Mouse (Mus musculus): Measurements from ENCODE around the gene Akap14. TPM values are rescaled to one million over a fixed set of nuclear protein-coding genes. Genes with fewer than 3 reads are reported as not detected.
"Not testable (repeated sequence)": the region's sequence is repeated elsewhere in the genome, so short reads cannot be mapped to it uniquely, and the experiment has no call there.

Gene Akap14
- polyA plus RNA-seq, 1 experiment from 2014 or later = 0.21 TPM

GRCm38 (mm10) chrX:37144498-37144897, 24.1 kb downstream of the Akap14 start:
- not testable (repeated sequence) for H3K9me3 ChIP-seq; ATAC-seq (ENCODE audit: low read depth); H3K4me2 ChIP-seq; H3K4me3 ChIP-seq; H3K27me3 ChIP-seq; H3K9ac ChIP-seq; H3K27ac ChIP-seq (replicated peaks); H3K4me1 ChIP-seq (replicated peaks)
- H3K36me3 ChIP-seq = peaks cover 14% of the 10 kb centered on the region
- WGBS = 65% methylated on average over 2 of the region's 4 CpGs

- Histone ChIP-seq H3K27me3 (no peaks in the 10 kb centered on the region), H3K4me1 (replicated peaks) (no peaks in the 10 kb centered on the region), H3K4me3 (no peak overlapping the region), H3K4me2 (no peak overlapping the region), H3K27ac (replicated peaks) (no peak overlapping the region), H3K9ac (no peak overlapping the region), H3K36me3 (peaks cover 25% of the 10 kb centered on the region), H3K9me3 (no peaks in the 10 kb centered on the region)
- ATAC-seq (ENCODE audit: low read depth) = no peak
- 84% methylated on average over 3 of the region's 3 CpGs for WGBS
Observed at GRCm38 (mm10) chrX:37141732-37142131, 26.9 kb downstream of the Akap14 start.

GRCm38 (mm10) chrX:37126671-37127358, 41.8 kb downstream of the Akap14 start, which contains the start of gene Nkap:
Gene Nkap (plus strand): TSS chrX:37126795.
- Histone ChIP-seq H3K27me3 (no peaks in the 10 kb centered on the region), H3K36me3 (no peaks in the 10 kb centered on the region), H3K4me2 (peak within 1 kb of the TSS; percentile 65), H3K4me3 (peak within 1 kb of the TSS; percentile 66), H3K4me1 (replicated peaks) (peaks cover 13% of the 10 kb centered on the region), H3K27ac (replicated peaks) (peak within 1 kb of the TSS; percentile 71), H3K9me3 (no peaks in the 10 kb centered on the region), H3K9ac (peak within 1 kb of the TSS; percentile 86)
- WGBS = 21% methylated on average over 50 of the region's 58 CpGs
- peak; percentile 88 for ATAC-seq (ENCODE audit: low read depth)

GRCm38 (mm10) chrX:37125511-37125910, 43.1 kb downstream of the Akap14 start:
- Histone ChIP-seq H3K9me3 (no peaks in the 10 kb centered on the region), H3K9ac (no peak overlapping the region), H3K36me3 (no peaks in the 10 kb centered on the region), H3K27me3 (no peaks in the 10 kb centered on the region), H3K4me3 (no peak overlapping the region), H3K4me1 (replicated peaks) (peaks cover 13% of the 10 kb centered on the region), H3K27ac (replicated peaks) (no peak overlapping the region), H3K4me2 (no peak overlapping the region)
- no peak for ATAC-seq (ENCODE audit: low read depth)
- WGBS = 98% methylated on average over 7 of the region's 7 CpGs

- 70% methylated on average over 5 of the region's 5 CpGs for WGBS
- no peaks in the 10 kb centered on the region for H3K4me1 ChIP-seq (replicated peaks)
- H3K4me3 ChIP-seq = no peak overlapping the region
- no peak for ATAC-seq (ENCODE audit: low read depth)
- H3K9ac ChIP-seq = no peak overlapping the region
- H3K27ac ChIP-seq (replicated peaks) = no peak overlapping the region
- no peaks in the 10 kb centered on the region for H3K27me3 ChIP-seq
- H3K9me3 ChIP-seq = no peaks in the 10 kb centered on the region
- H3K36me3 ChIP-seq = no peaks in the 10 kb centered on the region
- no peak overlapping the region for H3K4me2 ChIP-seq
Observed at GRCm38 (mm10) chrX:37120212-37120611, 48.4 kb downstream of the Akap14 start.

GRCm38 (mm10) chrX:37119585-37119984, 49.1 kb downstream of the Akap14 start:
- no peaks in the 10 kb centered on the region for H3K4me1 ChIP-seq (replicated peaks)
- H3K27ac ChIP-seq (replicated peaks) = no peak overlapping the region
- H3K27me3 ChIP-seq = no peaks in the 10 kb centered on the region
- 60% methylated on average over 3 of the region's 3 CpGs for WGBS
- H3K9ac ChIP-seq = no peak overlapping the region
- no peaks in the 10 kb centered on the region for H3K9me3 ChIP-seq
- no peaks in the 10 kb centered on the region for H3K36me3 ChIP-seq
- H3K4me3 ChIP-seq = no peak overlapping the region
- no peak for ATAC-seq (ENCODE audit: low read depth)
- no peak overlapping the region for H3K4me2 ChIP-seq

GRCm38 (mm10) chrX:37117085-37117484, 51.6 kb downstream of the Akap14 start:
- no CpG with 5 or more reads among the region's 5 CpGs for WGBS
- ATAC-seq (ENCODE audit: low read depth) = no peak
- Histone ChIP-seq H3K4me3 (no peak overlapping the region), H3K36me3 (no peaks in the 10 kb centered on the region), H3K9me3 (no peaks in the 10 kb centered on the region), H3K4me1 (replicated peaks) (no peaks in the 10 kb centered on the region), H3K27me3 (no peaks in the 10 kb centered on the region; the same call in 1 of the 2 replicates), H3K27ac (replicated peaks) (no peak overlapping the region), H3K9ac (no peak overlapping the region), H3K4me2 (no peak overlapping the region)

- ATAC-seq (ENCODE audit: low read depth) = no peak
- H3K9ac ChIP-seq = no peak overlapping the region
- WGBS = 81% methylated on average over 4 of the region's 4 CpGs
Observed at GRCm38 (mm10) chrX:37110881-37111193, 57.8 kb downstream of the Akap14 start.

GRCm38 (mm10) chrX:37110193-37110880, 58.3 kb downstream of the Akap14 start, which contains the start of gene Upf3b:
Gene Upf3b (minus strand): TSS chrX:37110322.
- H3K4me3 ChIP-seq = peak within 1 kb of the TSS; percentile 52
- no peaks in the 10 kb centered on the region; the same call in 1 of the 2 replicates for H3K27me3 ChIP-seq
- H3K27ac ChIP-seq (replicated peaks) = peak within 1 kb of the TSS; percentile 91
- peaks cover 8% of the 10 kb centered on the region; the same call in 1 of the 2 replicates for H3K4me1 ChIP-seq (replicated peaks)
- no peaks in the 10 kb centered on the region for H3K9me3 ChIP-seq
- peak; percentile 99 for ATAC-seq (ENCODE audit: low read depth)
- WGBS = 23% methylated on average over 30 of the region's 30 CpGs
- peak within 1 kb of the TSS; percentile 60 for H3K4me2 ChIP-seq
- H3K36me3 ChIP-seq = no peaks in the 10 kb centered on the region
- peak within 1 kb of the TSS; percentile 73 for H3K9ac ChIP-seq

More at GRCm38 (mm10) chrX:37110881-37111193, 57.8 kb downstream of the Akap14 start:
- H3K27me3 ChIP-seq = no peaks in the 10 kb centered on the region; the same call in 1 of the 2 replicates
- H3K27ac ChIP-seq (replicated peaks) = no peak overlapping the region
- H3K9me3 ChIP-seq = no peaks in the 10 kb centered on the region
- H3K36me3 ChIP-seq = no peaks in the 10 kb centered on the region
- peaks cover 8% of the 10 kb centered on the region; the same call in 1 of the 2 replicates for H3K4me1 ChIP-seq (replicated peaks)
- 0 out of 2 replicates have a peak overlapping the region, but pooled peaks have one; percentile 18 for H3K4me2 ChIP-seq
- H3K4me3 ChIP-seq = no peak overlapping the region

- ATAC-seq (ENCODE audit: low read depth) = peak; percentile 79
Observed at GRCm38 (mm10) chrX:37109526-37110192, 59.0 kb downstream of the Akap14 start.

GRCm38 (mm10) chrX:37103826-37104225, 64.8 kb downstream of the Akap14 start:
- ATAC-seq (ENCODE audit: low read depth) = no peak
- Histone ChIP-seq H3K4me1 (replicated peaks) (peaks cover 3% of the 10 kb centered on the region; the same call in 1 of the 2 replicates), H3K9ac (no peak overlapping the region), H3K36me3 (peaks cover 16% of the 10 kb centered on the region; the same call in 1 of the 2 replicates), H3K4me2 (no peak overlapping the region), H3K4me3 (no peak overlapping the region), H3K27me3 (no peaks in the 10 kb centered on the region), H3K9me3 (no peaks in the 10 kb centered on the region), H3K27ac (replicated peaks) (no peak overlapping the region)
- 78% methylated on average over 2 of the region's 2 CpGs for WGBS

More at GRCm38 (mm10) chrX:37109526-37110192, 59.0 kb downstream of the Akap14 start:
- Histone ChIP-seq H3K4me2 (peak overlapping the region; percentile 60), H3K27me3 (no peaks in the 10 kb centered on the region; the same call in 1 of the 2 replicates), H3K27ac (replicated peaks) (peak overlapping the region; percentile 91), H3K4me3 (peak overlapping the region; percentile 52), H3K4me1 (replicated peaks) (peaks cover 8% of the 10 kb centered on the region; the same call in 1 of the 2 replicates), H3K36me3 (no peaks in the 10 kb centered on the region), H3K9me3 (no peaks in the 10 kb centered on the region), H3K9ac (peak overlapping the region; percentile 73)
- WGBS = 14% methylated on average over 27 of the region's 27 CpGs

Data from neural tube, embryonic 13.5 days (tissue).